Mouse (Mus musculus) brain, embryonic 14.5 days (tissue): ENCODE results near the gene Fcgbp.

ENCODE experiments used
- CTCF ChIP-seq: fragments of 200-500 bp; IDR thresholded peaks from 2 replicates; pipeline ENCODE4 v1.5.1; 2012; ENCODE audit warnings: inconsistent platforms, mild to moderate bottlenecking, moderate library complexity, borderline replicate concordance; ENCODE audit not compliant: insufficient read depth, insufficient read length; ENCODE audit errors: extremely low read depth
- POLR2A ChIP-seq: fragments of 200-500 bp; IDR thresholded peaks from 2 replicates; pipeline ENCODE4 v1.6.1; 2012; ENCODE audit warnings: mild to moderate bottlenecking, inconsistent platforms, borderline replicate concordance; ENCODE audit not compliant: poor library complexity, insufficient read depth, insufficient read length, severe bottlenecking; ENCODE audit errors: extremely low read depth

GRCm38 (mm10) chr7:28086236-28086635 lies 15.2 kb downstream of the Fcgbp start:
- TF ChIP-seq POLR2A, result no peak
- TF ChIP-seq CTCF, result no peak
